ENCODE assay signal across 19 mouse cellular contexts in genomic region chr12:13698834-13699233, GRCm38 (mm10).
"Had no signal": no experiment of that assay in that cellular context is flagged by ENCODE, and none has a peak within 500 bp of the region (broad histone marks: within the 10 kb centered on the region; RNA-seq: fewer than 3 reads in every experiment).

No protein-coding gene starts in this region.

- H3K9ac ChIP-seq: intestine, embryonic 15.5 days; kidney, embryonic 15.5 days; limb, embryonic 13.5 days; liver, embryonic 14.5 days; liver, postnatal 0 days; lung, embryonic 14.5 days; midbrain, embryonic 13.5 days; neural tube, embryonic 13.5 days had no signal

- H3K4me1 ChIP-seq: intestine, embryonic 15.5 days; kidney, embryonic 15.5 days; limb, embryonic 10.5 days; limb, embryonic 13.5 days; midbrain, embryonic 13.5 days; neural tube, embryonic 13.5 days had no signal

- H3K9me3 ChIP-seq: intestine, embryonic 15.5 days; kidney, embryonic 15.5 days; limb, embryonic 10.5 days; limb, embryonic 13.5 days; midbrain, embryonic 13.5 days; neural tube, embryonic 13.5 days had no signal

- H3K36me3 ChIP-seq: intestine, embryonic 15.5 days; kidney, embryonic 15.5 days; limb, embryonic 10.5 days; limb, embryonic 13.5 days; midbrain, embryonic 13.5 days; neural tube, embryonic 13.5 days had no signal

- H3K4me2 ChIP-seq: intestine, embryonic 15.5 days; kidney, embryonic 15.5 days; limb, embryonic 13.5 days; liver, embryonic 11.5 days; lung, embryonic 14.5 days; midbrain, embryonic 13.5 days; neural tube, embryonic 13.5 days had no signal

- H3K27me3 ChIP-seq: intestine, embryonic 15.5 days; kidney, embryonic 15.5 days; limb, embryonic 13.5 days; midbrain, embryonic 13.5 days; neural tube, embryonic 13.5 days had no signal

- ATAC-seq: intestine, embryonic 15.5 days; liver, postnatal 0 days; lung, postnatal 0 days; midbrain, embryonic 13.5 days; midbrain, embryonic 16.5 days had no signal

- H3K27ac ChIP-seq: intestine, embryonic 15.5 days; kidney, embryonic 15.5 days; layer of hippocampus, adult 2 months; limb, embryonic 10.5 days; limb, embryonic 13.5 days; liver, embryonic 14.5 days; macrophage; midbrain, embryonic 13.5 days; neural tube, embryonic 13.5 days had no signal

- H3K4me3 ChIP-seq: intestine, embryonic 15.5 days; kidney, embryonic 15.5 days; layer of hippocampus, adult 2 months; limb, embryonic 10.5 days; limb, embryonic 13.5 days; midbrain, embryonic 13.5 days; myocyte; neural tube, embryonic 13.5 days had no signal

- DNase-seq: layer of hippocampus, postnatal 36 days; liver, postnatal 0 days; lung, embryonic 14.5 days; thymus, adult 2 months; thymus, postnatal 14 days; thymus, postnatal 4 days had no signal
